Mouse (Mus musculus) hindbrain, postnatal 0 days (tissue): ENCODE results near the gene Gm28043. TPM values are rescaled to one million over a fixed set of nuclear protein-coding genes. Genes with fewer than 3 reads are reported as not detected.
A peak's percentile ranks its signal among the peaks of the same experiment; 100 is the strongest.

Source experiments
- ATAC-seq: fragments of 200-750 bp; cut with Nextera tagmentation; 2 replicates; pipeline ENCODE4 v1.8.0; 2017; ENCODE audit warnings: mild to moderate bottlenecking, moderate TSS enrichment, moderate library complexity
- DNase-seq: peaks from one replicate; pipeline ENCODE4 v3.0.0-alpha.2; 2015; ENCODE audit warnings: low spot score
- H3K27ac ChIP-seq: fragments of 300-500 bp; sonication (generic); 2 replicates; pipeline ENCODE4 v1.5.1; 2014; ENCODE audit warnings: mild to moderate bottlenecking
- H3K27me3 ChIP-seq: fragments of 300-500 bp; sonication (generic); 2 replicates; pipeline ENCODE4 v1.6.1; 2014; ENCODE audit warnings: low read length, mixed read lengths; ENCODE audit not compliant: insufficient read depth
- H3K36me3 ChIP-seq: fragments of 300-500 bp; sonication (generic); 2 replicates; pipeline ENCODE4 v1.6.1; 2014; ENCODE audit warnings: low read length, mixed read lengths; ENCODE audit not compliant: insufficient read depth
- H3K4me1 ChIP-seq: fragments of 300-500 bp; sonication (generic); 2 replicates; pipeline ENCODE4 v1.6.1; 2014; ENCODE audit warnings: antibody characterized with exemption, low read length, mixed read lengths; ENCODE audit not compliant: insufficient read depth
- H3K4me2 ChIP-seq: fragments of 300-500 bp; sonication (generic); 2 replicates; pipeline ENCODE4 v1.6.1; 2014; ENCODE audit warnings: low read depth, mild to moderate bottlenecking, low read length, moderate library complexity, mixed read lengths
- H3K4me3 ChIP-seq: fragments of 300-500 bp; sonication (generic); 2 replicates; pipeline ENCODE4 v1.5.1; 2014; ENCODE audit warnings: low read length
- H3K9ac ChIP-seq: fragments of 300-500 bp; sonication (generic); replicated peaks from 2 replicates; pipeline ENCODE4 v1.6.1; 2014; ENCODE audit warnings: mild to moderate bottlenecking, low read length, moderate library complexity, mixed read lengths
- H3K9me3 ChIP-seq: fragments of 300-500 bp; sonication (generic); 2 replicates; pipeline ENCODE4 v1.6.1; 2016; ENCODE audit warnings: low read length, mixed read lengths
- CTCF ChIP-seq: IDR thresholded peaks from 2 replicates; pipeline ENCODE4 v1.5.1; 2016; ENCODE audit warnings: antibody characterized with exemption, control low read depth, low read depth
- WGBS: fragments of 180-500 bp; shearing (Covaris S2); extraction: QIAGEN DNeasy Blood & Tissue Kit; methylation state at CpG from one replicate; pipeline ENCODE4 v1.1.7; 2014; 5-methylcytosine and 5-hydroxymethylcytosine counted together
- polyA plus RNA-seq: library from polyadenylated mRNA; unstranded; fragments of >200 nt; fragmentation: Nextera tagmentation; extraction: Ambion mirVana; gene quantifications from 2 replicates; pipeline ENCODE4 v1.2.1, GENCODE M21; 2015
- total RNA-seq: library from RNA; depleted of rRNA; stranded (reverse); fragments of >200 nt; gene quantifications from 2 replicates; pipeline ENCODE4 v1.2.3, GENCODE M21; 2014

The Gm28043 gene
- total and polyA plus RNA-seq, 2 experiments from 2014 or later, result 1.9 to 2.6 TPM

- no peak overlapping the region for H3K9ac ChIP-seq
- WGBS, result 31% methylated on average over 3 of the region's 3 CpGs
- no peaks in the 10 kb centered on the region for H3K9me3 ChIP-seq
- peak; percentile 97 for TF ChIP-seq CTCF
- no peaks in the 10 kb centered on the region for H3K27me3 ChIP-seq
- no peak overlapping the region for H3K4me3 ChIP-seq
- H3K36me3 ChIP-seq, result peaks cover 29% of the 10 kb centered on the region; the same call in 1 of the 2 replicates
- ATAC-seq, result peak; percentile 67
- H3K4me1 ChIP-seq, result peaks cover 11% of the 10 kb centered on the region; the same call in 1 of the 2 replicates
- H3K27ac ChIP-seq, result no peak overlapping the region
- peak; percentile 75 for DNase-seq
- H3K4me2 ChIP-seq, result no peak overlapping the region
Measured at GRCm38 (mm10) chr17:29704781-29705180, 90.1 kb downstream of the Gm28043 start.

- Histone ChIP-seq H3K36me3 (peaks cover 18% of the 10 kb centered on the region; the same call in 1 of the 2 replicates), H3K4me2 (no peak overlapping the region), H3K9ac (no peak overlapping the region), H3K4me1 (peaks cover 22% of the 10 kb centered on the region), H3K27me3 (no peaks in the 10 kb centered on the region), H3K9me3 (no peaks in the 10 kb centered on the region), H3K27ac (no peak overlapping the region), H3K4me3 (no peak overlapping the region)
- ATAC-seq (no peak), DNase-seq (no peak)
- 75% methylated on average over 5 of the region's 5 CpGs for WGBS
- TF ChIP-seq CTCF, result no peak
Measured at GRCm38 (mm10) chr17:29705881-29706280, 91.2 kb downstream of the Gm28043 start.

GRCm38 (mm10) chr17:29706981-29707545 is 92.4 kb downstream of the Gm28043 start:
- 43% methylated on average over 5 of the region's 5 CpGs for WGBS
- Histone ChIP-seq H3K4me3 (no peak overlapping the region), H3K27me3 (no peaks in the 10 kb centered on the region), H3K9ac (no peak overlapping the region), H3K27ac (no peak overlapping the region), H3K4me1 (peaks cover 26% of the 10 kb centered on the region), H3K4me2 (no peak overlapping the region), H3K36me3 (peaks cover 7% of the 10 kb centered on the region; the same call in 1 of the 2 replicates), H3K9me3 (no peaks in the 10 kb centered on the region)
- DNase-seq (no peak), ATAC-seq (no peak)
- no peak for TF ChIP-seq CTCF

- DNase-seq, result no peak
- Histone ChIP-seq H3K9me3 (no peaks in the 10 kb centered on the region), H3K27ac (no peak overlapping the region), H3K36me3 (0 out of 2 replicates have a peak, but pooled peaks cover under 1% of the 10 kb centered on the region), H3K4me3 (no peak overlapping the region), H3K4me1 (peaks cover 29% of the 10 kb centered on the region), H3K4me2 (no peak overlapping the region), H3K27me3 (no peaks in the 10 kb centered on the region), H3K9ac (no peak overlapping the region)
- TF ChIP-seq CTCF, result no peak; the same call in 1 of the 2 replicates
- no peak for ATAC-seq
- 78% methylated on average over 5 of the region's 5 CpGs for WGBS
Measured at GRCm38 (mm10) chr17:29708783-29709182, 94.1 kb downstream of the Gm28043 start.

- ATAC-seq (peak; percentile 27; the same call in 1 of the 2 replicates), DNase-seq (peak; percentile 65)
- H3K4me1 ChIP-seq, result peaks cover 29% of the 10 kb centered on the region
- H3K27me3 ChIP-seq, result no peaks in the 10 kb centered on the region
- 38% methylated on average over 11 of the region's 11 CpGs for WGBS
- no peak for TF ChIP-seq CTCF
- H3K9me3 ChIP-seq, result no peaks in the 10 kb centered on the region
- H3K4me3 ChIP-seq, result no peak overlapping the region
- H3K27ac ChIP-seq, result peak overlapping the region; percentile 70
- no peaks in the 10 kb centered on the region for H3K36me3 ChIP-seq
- 0 out of 2 replicates have a peak overlapping the region, but pooled peaks have one; percentile 5 for H3K4me2 ChIP-seq
- H3K9ac ChIP-seq, result no peak overlapping the region
Measured at GRCm38 (mm10) chr17:29710562-29711044, 95.9 kb downstream of the Gm28043 start.

GRCm38 (mm10) chr17:29711076-29711744 is 96.5 kb downstream of the Gm28043 start:
- Histone ChIP-seq H3K9ac (no peak overlapping the region), H3K9me3 (no peaks in the 10 kb centered on the region), H3K27me3 (no peaks in the 10 kb centered on the region), H3K27ac (peak overlapping the region; percentile 70), H3K4me2 (0 out of 2 replicates have a peak overlapping the region, but pooled peaks have one; percentile 5), H3K36me3 (no peaks in the 10 kb centered on the region), H3K4me1 (peaks cover 32% of the 10 kb centered on the region), H3K4me3 (no peak overlapping the region)
- no peak for TF ChIP-seq CTCF
- DNase-seq (peak; percentile 84), ATAC-seq (peak; percentile 21)
- WGBS, result 39% methylated on average over 19 of the region's 19 CpGs
